ENCODE assay signal across 13 mouse cellular contexts in genomic region chr1:89923642-89924020, GRCm38 (mm10). TPM values are rescaled to one million over a fixed set of nuclear protein-coding genes. Genes with fewer than 3 reads are reported as not detected.
DNase-seq lines count a peak whose midpoint lies in the region; ATAC-seq lines count a peak whose summit lies in the region.
"Had no signal": no experiment of that assay in that cellular context is flagged by ENCODE, and none has a peak within 500 bp of the region (broad histone marks: within the 10 kb centered on the region; RNA-seq: fewer than 3 reads in every experiment).

No protein-coding gene starts in this region.

- H3K4me2 ChIP-seq in heart, embryonic 16.5 days (ENCODE audit: low read depth, low read length): peak overlapping the region; percentile 47; the same call in 1 of the 2 replicates
- H3K4me2 ChIP-seq in embryonic facial prominence, embryonic 11.5 days (ENCODE audit: low read depth, low read length): 0 out of 2 replicates have a peak overlapping the region, but pooled peaks have one; percentile 27
- H3K4me2 ChIP-seq in hindbrain, embryonic 15.5 days: peak overlapping the region; percentile 51
- no peak overlapping the region for H3K4me2 ChIP-seq in midbrain, embryonic 14.5 days (ENCODE audit: low read length)
- H3K4me2 ChIP-seq: liver, embryonic 15.5 days had no signal

- H3K9me3 ChIP-seq in heart, embryonic 16.5 days (replicated peaks; ENCODE audit: control insufficient read depth, low read length): no peaks in the 10 kb centered on the region; the same call in 1 of the 2 replicates
- no peaks in the 10 kb centered on the region for H3K9me3 ChIP-seq in embryonic facial prominence, embryonic 11.5 days (replicated peaks; ENCODE audit: control insufficient read depth, low read length)
- no peaks in the 10 kb centered on the region for H3K9me3 ChIP-seq in hindbrain, embryonic 15.5 days
- no peaks in the 10 kb centered on the region for H3K9me3 ChIP-seq in midbrain, embryonic 14.5 days (ENCODE audit: control insufficient read depth, low read length)
- H3K9me3 ChIP-seq: liver, embryonic 15.5 days had no signal

- ATAC-seq in heart, embryonic 16.5 days (replicated peaks; ENCODE audit: extremely low read depth, insufficient read depth, low FRiP score): no peak
- no peak for ATAC-seq in embryonic facial prominence, embryonic 11.5 days (replicated peaks; ENCODE audit: insufficient number of reproducible peaks, low FRiP score, low TSS enrichment, low read depth)
- ATAC-seq in hindbrain, embryonic 15.5 days (ENCODE audit: low FRiP score, low read depth): no peak
- no peak for ATAC-seq in midbrain, embryonic 14.5 days (ENCODE audit: low FRiP score, low TSS enrichment)
- ATAC-seq: activated CD4-positive, CD25-positive, alpha-beta regulatory T cell, adult 4 months had no signal

- peaks cover 14% of the 10 kb centered on the region for H3K4me1 ChIP-seq in heart, embryonic 16.5 days (ENCODE audit: control insufficient read depth, insufficient read depth, low read length)
- peaks cover 8% of the 10 kb centered on the region; the same call in 1 of the 2 replicates for H3K4me1 ChIP-seq in embryonic facial prominence, embryonic 11.5 days (ENCODE audit: control insufficient read depth, insufficient read depth, low read length)
- peaks cover 52% of the 10 kb centered on the region for H3K4me1 ChIP-seq in hindbrain, embryonic 15.5 days (replicated peaks)
- H3K4me1 ChIP-seq in midbrain, embryonic 14.5 days (ENCODE audit: control insufficient read depth, insufficient read depth, low read length): peaks cover 11% of the 10 kb centered on the region

- H3K4me3 ChIP-seq in heart, embryonic 16.5 days (ENCODE audit: low read length): peak overlapping the region; percentile 23
- H3K4me3 ChIP-seq in embryonic facial prominence, embryonic 11.5 days (ENCODE audit: low read depth, low read length): no peak overlapping the region
- 0 out of 2 replicates have a peak overlapping the region, but pooled peaks have one; percentile 12 for H3K4me3 ChIP-seq in hindbrain, embryonic 15.5 days
- no peak overlapping the region for H3K4me3 ChIP-seq in midbrain, embryonic 14.5 days (replicated peaks; ENCODE audit: low read depth, low read length)
- H3K4me3 ChIP-seq: heart, adult 2 months; liver, embryonic 15.5 days had no signal

- intact Hi-C loops in heart, postnatal 14 days (cut with DNase I): no loop called here

- no peak overlapping the region for H3K27ac ChIP-seq in heart, embryonic 16.5 days (ENCODE audit: low read length)
- H3K27ac ChIP-seq in embryonic facial prominence, embryonic 11.5 days (replicated peaks; ENCODE audit: low read depth, low read length): no peak overlapping the region
- H3K27ac ChIP-seq in hindbrain, embryonic 15.5 days (replicated peaks): no peak overlapping the region
- H3K27ac ChIP-seq in midbrain, embryonic 14.5 days (replicated peaks; ENCODE audit: low read depth, low read length): no peak overlapping the region
- H3K27ac ChIP-seq: heart, adult 2 months; liver, embryonic 15.5 days had no signal

- 6% methylated on average over 14 of the region's 14 CpGs for WGBS in heart, embryonic 16.5 days
- WGBS in embryonic facial prominence, embryonic 11.5 days: 7% methylated on average over 14 of the region's 14 CpGs
- 16% methylated on average over 14 of the region's 14 CpGs for WGBS in hindbrain, embryonic 15.5 days
- WGBS in midbrain, embryonic 14.5 days: 3% methylated on average over 14 of the region's 14 CpGs

- H3K36me3 ChIP-seq in heart, embryonic 16.5 days (ENCODE audit: control insufficient read depth, insufficient read depth): no peaks in the 10 kb centered on the region
- H3K36me3 ChIP-seq in embryonic facial prominence, embryonic 11.5 days (replicated peaks; ENCODE audit: control insufficient read depth, insufficient read depth, low read depth, low read length): no peaks in the 10 kb centered on the region
- no peaks in the 10 kb centered on the region for H3K36me3 ChIP-seq in hindbrain, embryonic 15.5 days
- H3K36me3 ChIP-seq in midbrain, embryonic 14.5 days (ENCODE audit: control insufficient read depth, insufficient read depth, low read length): no peaks in the 10 kb centered on the region
- H3K36me3 ChIP-seq: liver, embryonic 15.5 days had no signal

- H3K27me3 ChIP-seq in heart, embryonic 16.5 days (ENCODE audit: control insufficient read depth, insufficient read depth, low read length): peaks cover 96% of the 10 kb centered on the region
- peaks cover 75% of the 10 kb centered on the region for H3K27me3 ChIP-seq in embryonic facial prominence, embryonic 11.5 days (ENCODE audit: control insufficient read depth, insufficient read depth, low read length)
- peaks cover 90% of the 10 kb centered on the region for H3K27me3 ChIP-seq in hindbrain, embryonic 15.5 days
- H3K27me3 ChIP-seq in midbrain, embryonic 14.5 days (ENCODE audit: control insufficient read depth, insufficient read depth, low read length): peaks cover 98% of the 10 kb centered on the region

- DNase-seq in heart, postnatal 14 days: no peak
- peak; percentile 18 for DNase-seq in embryonic facial prominence, embryonic 11.5 days (ENCODE audit: low spot score)
- DNase-seq in midbrain, embryonic 14.5 days: no peak
- no peak for DNase-seq in thymus, postnatal 25 days
- no peak for DNase-seq in left cerebral cortex, adult 9 months (ENCODE audit: low spot score in 2 of 2)
- no peak for DNase-seq in right cerebral cortex, postnatal 10 days (ENCODE audit: low spot score in 2 of 2)
- DNase-seq: cerebellum, adult 11 months; heart, adult 2 months; right cerebral cortex, postnatal 4 days had no signal

- H3K9ac ChIP-seq in heart, embryonic 16.5 days (ENCODE audit: low read length): no peak overlapping the region
- H3K9ac ChIP-seq in embryonic facial prominence, embryonic 11.5 days (replicated peaks; ENCODE audit: low read length): no peak overlapping the region
- H3K9ac ChIP-seq in hindbrain, embryonic 15.5 days: no peak overlapping the region
- peak overlapping the region; percentile 9; the same call in 1 of the 2 replicates for H3K9ac ChIP-seq in midbrain, embryonic 14.5 days (replicated peaks; ENCODE audit: low read length)
- H3K9ac ChIP-seq: liver, embryonic 15.5 days had no signal

RNA-seq across cellular contexts. Expression of gene Gbx2, which starts 7.3 kb away (rescaled TPM):
- polyA plus RNA-seq in heart, embryonic 16.5 days (2015; fragmentation: Nextera tagmentation; extraction: Ambion mirVana): not detected in 2 replicates
- not detected for total RNA-seq in heart, postnatal 14 days (2021)
- 5.5 and 7.2 TPM in 2 replicates for polyA plus RNA-seq in embryonic facial prominence, embryonic 11.5 days (2014; fragmentation: Nextera tagmentation; extraction: Ambion mirVana)
- 38.3 and 42.6 TPM in 2 replicates for polyA plus RNA-seq in hindbrain, embryonic 15.5 days (2015; fragmentation: Nextera tagmentation; extraction: Ambion mirVana)
- polyA plus RNA-seq in midbrain, embryonic 14.5 days (2014; fragmentation: Nextera tagmentation; extraction: Ambion mirVana): 11.6 and 12.1 TPM in 2 replicates
- polyA plus RNA-seq: activated CD4-positive, CD25-positive, alpha-beta regulatory T cell, adult 4 months had no signal

Comparison
In these comparisons a context has a peak if more than half of its experiments do, and no peak if none do; other contexts are left out.
1. H3K4me3 ChIP-seq: peak in heart, embryonic 16.5 days (single experiment) and hindbrain, embryonic 15.5 days (single experiment); none in embryonic facial prominence, embryonic 11.5 days (single experiment) and midbrain, embryonic 14.5 days (single experiment).